Mouse (Mus musculus): ENCODE results near the gene Itpr2.

DNA sequence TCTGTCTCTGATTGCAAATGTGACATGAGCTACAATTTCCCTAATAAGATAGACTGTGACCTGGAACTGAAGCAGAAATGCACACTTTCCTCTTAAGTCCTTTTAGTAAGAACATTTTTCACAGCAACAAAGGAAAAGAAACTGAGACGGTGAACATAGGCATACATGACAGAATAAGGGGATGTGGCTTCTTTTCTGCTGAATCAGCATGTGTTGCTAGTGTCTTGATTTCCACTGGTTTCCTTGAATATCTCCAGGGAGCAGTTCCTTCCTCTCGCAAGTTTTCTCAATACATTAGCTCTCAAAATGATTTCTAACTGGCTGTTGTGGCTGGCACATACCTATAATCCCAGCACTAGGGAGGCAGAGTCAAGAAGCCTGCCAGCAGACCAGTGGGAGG is 23.5 kb upstream of the Itpr2 start:
- TF ChIP-seq POLR2A (IDR thresholded peaks at IDR 0.05; ENCODE audit: borderline replicate concordance, insufficient read depth, low read length) = no peak
- TF ChIP-seq CTCF (IDR thresholded peaks at IDR 0.05; ENCODE audit: borderline replicate concordance, insufficient read depth, low read depth, low read length) = no peak

Measured in cerebellum, adult 2 months (tissue).